Mouse (Mus musculus): ENCODE measurements around the gene Iqcn.

The Iqcn gene

DNA sequence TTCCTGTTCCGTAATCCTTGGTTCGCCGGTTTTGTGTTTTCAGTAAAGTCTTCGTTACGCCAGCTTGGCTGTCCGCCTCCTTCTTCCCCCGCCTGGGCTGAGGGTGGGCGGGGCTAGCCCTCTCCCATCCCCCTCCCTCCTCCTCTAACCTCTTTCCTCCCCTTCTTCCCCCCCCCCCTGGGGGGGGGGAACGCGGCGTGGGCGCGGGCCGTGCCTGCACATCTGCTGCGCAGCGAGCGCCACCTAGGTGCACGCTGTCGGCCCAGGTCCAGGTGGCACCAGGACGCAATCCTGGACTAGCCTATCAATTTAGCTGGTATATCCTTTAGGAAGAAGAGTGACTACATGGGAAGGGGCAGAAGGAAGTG, 2.7 kb upstream of the Iqcn start:
- ATAC-seq (ENCODE audit: low TSS enrichment) = peak; percentile 2; the same call in 1 of the 2 replicates

- ATAC-seq (ENCODE audit: low TSS enrichment) = no peak
Observed at GRCm38 (mm10) chr8:70701048-70701981, 1.9 kb upstream of the Iqcn start.

- no peak for ATAC-seq (ENCODE audit: low TSS enrichment)
Observed at GRCm38 (mm10) chr8:70701982-70702841, 1.0 kb upstream of the Iqcn start.

DNA sequence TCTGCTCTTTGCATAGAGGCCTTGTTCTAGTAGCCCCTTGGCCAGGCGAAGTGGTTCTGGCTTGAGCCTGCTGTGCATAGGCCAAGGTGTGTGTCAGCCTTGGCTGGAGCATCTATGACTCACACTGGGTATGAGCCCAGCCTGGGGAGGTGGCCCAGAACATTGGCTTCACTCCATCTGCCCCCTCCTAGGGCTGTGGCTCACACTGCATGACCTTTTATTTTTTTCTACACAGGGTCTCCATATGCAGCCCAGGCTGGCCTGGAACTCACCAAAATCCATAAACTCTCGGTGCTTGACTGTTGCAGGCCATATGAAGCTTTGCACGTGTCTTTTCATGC, 445 bp upstream of the Iqcn start:
- no peak for ATAC-seq (ENCODE audit: low TSS enrichment)

DNA sequence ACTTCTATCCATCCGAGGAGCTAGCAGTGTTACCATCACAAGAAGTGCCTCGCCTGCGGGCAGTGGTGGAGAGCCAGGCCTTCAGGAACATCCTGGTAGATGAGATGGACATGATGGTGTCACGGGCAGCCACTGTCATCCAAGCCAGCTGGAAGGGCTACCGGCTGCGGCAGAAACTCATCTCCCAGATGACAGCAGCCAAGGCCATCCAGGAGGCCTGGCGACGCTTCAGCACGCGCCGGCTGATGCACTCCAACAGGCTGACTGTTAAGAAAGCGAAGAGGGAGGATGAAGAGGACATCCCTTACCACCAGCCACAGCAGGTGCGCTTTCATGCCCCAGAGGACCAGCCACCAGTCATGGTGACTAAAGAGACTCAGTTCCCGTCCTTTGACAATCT, 5.0 kb downstream of the Iqcn start:
- no peak for ATAC-seq (ENCODE audit: low TSS enrichment)

DNA sequence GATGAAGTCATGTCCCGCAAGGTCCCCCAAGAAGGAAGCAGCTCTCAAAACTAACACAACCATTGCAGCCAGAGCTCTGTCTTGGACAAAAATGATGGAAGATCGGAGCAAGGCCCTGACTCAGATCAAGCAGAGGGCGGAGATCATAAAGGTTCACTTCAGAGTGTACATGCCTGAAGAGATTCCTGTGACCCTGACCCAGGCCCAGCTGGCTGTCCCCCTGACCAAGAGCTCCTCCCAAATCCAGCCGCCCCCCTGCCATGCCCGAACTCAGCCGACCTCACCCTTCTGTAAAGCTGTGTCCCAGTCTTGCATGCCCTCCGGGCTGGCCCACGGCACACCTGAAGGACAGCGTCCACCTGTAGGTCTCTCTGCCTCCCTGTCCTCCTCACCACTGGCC, 6.5 kb downstream of the Iqcn start:
- ATAC-seq (ENCODE audit: low TSS enrichment) = no peak

GRCm38 (mm10) chr8:70710296-70710695, 7.0 kb downstream of the Iqcn start:
- ATAC-seq (ENCODE audit: low TSS enrichment) = no peak

DNA sequence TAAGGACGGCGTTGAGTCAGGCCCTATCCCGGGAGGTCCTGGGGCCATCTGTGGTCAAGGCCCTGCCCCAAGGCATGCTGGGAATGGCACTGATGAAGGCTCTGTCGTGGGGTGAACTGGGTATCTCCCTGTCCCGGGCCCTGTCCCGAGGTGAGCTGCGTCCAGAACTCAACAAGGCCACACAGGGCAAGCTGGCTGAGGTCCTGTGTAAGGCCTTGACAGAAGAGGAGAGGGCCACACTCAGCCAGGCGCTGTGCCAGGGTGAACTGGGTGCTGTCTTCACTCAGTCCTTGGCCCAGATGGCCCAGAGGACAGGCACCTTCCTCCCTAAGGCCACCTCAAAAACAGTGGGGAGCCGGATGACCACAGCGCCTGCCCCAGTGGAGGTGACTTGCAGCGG, 7.8 kb downstream of the Iqcn start:
- no peak for ATAC-seq (ENCODE audit: low TSS enrichment)

DNA sequence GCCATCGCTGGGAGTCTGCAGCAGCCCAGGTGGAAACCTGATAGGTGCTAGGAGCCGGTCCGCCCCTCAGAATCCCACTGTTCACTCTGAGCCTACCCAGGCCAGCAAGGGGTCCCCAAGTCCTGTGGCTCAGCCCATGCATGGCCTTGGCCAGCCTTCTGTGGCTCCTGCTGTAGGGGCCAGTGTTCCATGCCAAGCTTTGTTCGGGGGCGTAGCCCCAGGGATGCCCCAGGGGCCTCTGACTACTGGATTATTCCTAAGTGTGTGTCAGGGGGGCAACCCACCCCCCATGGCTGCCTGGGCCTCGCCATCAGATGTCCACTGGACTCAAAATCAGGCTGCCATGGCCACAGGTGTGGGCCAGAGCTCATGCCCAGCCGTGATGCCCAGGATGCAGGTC, 10.7 kb downstream of the Iqcn start:
- ATAC-seq (ENCODE audit: low TSS enrichment) = no peak

DNA sequence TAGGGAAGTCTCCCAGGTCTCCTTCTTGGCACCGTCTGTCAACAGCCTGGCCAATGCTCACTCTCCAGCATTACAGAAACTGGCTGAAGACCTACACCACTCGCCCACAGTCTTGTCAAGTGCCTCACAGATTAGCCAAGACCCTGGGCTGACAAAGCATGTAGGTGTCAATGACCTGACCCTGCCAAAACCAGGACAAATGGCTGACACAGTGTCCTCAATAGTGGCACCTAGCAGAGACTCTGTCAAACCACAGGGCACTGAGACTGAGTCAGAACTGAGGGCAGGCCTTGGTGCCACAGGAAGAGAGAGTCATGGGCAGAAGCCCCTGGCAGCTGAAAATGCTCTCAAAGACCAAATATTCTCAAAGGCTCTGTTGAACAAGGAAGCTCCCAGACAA, 11.8 kb downstream of the Iqcn start:
- ATAC-seq (ENCODE audit: low TSS enrichment) = no peak

- no peak for ATAC-seq (ENCODE audit: low TSS enrichment)
Observed at GRCm38 (mm10) chr8:70716521-70717400, 13.5 kb downstream of the Iqcn start.

GRCm38 (mm10) chr8:70718297-70718696, 15.0 kb downstream of the Iqcn start, which contains the start of gene Gm3336:
Gm3336 (plus strand) TSS chr8:70718543.
- ATAC-seq (ENCODE audit: low TSS enrichment) = peak; percentile 74

DNA sequence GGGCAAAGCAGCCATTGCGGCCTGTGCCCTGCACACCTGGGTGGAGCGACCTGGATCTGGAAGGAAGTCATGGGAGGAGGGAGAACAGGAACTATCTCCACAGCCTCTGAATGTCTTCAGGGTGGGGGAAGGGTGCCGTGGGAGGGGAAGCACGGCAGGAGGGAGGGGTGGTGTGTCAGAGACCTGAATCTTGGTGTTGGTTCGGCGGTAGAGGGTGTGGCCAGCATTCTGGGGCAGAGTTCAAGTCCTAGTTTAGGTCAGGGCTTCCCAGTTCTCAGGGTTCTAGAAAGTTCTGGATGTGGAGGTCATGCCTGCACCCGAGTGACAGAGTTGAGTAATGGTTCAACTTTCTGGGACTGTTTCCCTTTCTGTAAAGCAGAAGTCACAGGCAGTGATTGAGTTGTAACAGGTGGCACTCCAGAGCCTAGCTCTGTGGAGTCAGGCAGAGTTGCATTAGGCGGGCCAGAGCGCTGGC, 16.6 kb downstream of the Iqcn start:
- no peak for ATAC-seq (ENCODE audit: low TSS enrichment)

DNA sequence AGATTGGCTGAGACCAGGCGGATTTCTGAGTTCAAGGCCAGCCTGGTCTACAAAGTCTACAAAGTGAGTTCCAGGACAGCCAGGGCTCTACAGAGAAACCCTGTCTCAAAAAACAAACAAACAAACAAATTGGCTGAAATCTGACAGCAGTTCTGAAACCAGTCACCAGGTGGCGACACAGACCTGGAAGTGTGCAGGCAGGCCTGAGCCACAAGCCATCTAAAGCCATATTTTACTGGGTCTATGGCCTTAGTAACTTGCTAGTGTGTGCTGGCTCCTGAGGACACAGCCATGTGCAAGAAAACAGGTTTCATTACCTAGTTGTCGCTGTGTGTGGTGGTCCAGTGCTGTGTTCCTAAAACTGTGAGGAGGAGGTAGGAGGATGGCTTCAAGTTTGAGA, 17.5 kb downstream of the Iqcn start:
- 0 out of 2 replicates have a peak, but pooled peaks have one; percentile 56 for ATAC-seq (ENCODE audit: low TSS enrichment)

GRCm38 (mm10) chr8:70721601-70722000, 18.3 kb downstream of the Iqcn start:
- ATAC-seq (ENCODE audit: low TSS enrichment) = no peak

DNA sequence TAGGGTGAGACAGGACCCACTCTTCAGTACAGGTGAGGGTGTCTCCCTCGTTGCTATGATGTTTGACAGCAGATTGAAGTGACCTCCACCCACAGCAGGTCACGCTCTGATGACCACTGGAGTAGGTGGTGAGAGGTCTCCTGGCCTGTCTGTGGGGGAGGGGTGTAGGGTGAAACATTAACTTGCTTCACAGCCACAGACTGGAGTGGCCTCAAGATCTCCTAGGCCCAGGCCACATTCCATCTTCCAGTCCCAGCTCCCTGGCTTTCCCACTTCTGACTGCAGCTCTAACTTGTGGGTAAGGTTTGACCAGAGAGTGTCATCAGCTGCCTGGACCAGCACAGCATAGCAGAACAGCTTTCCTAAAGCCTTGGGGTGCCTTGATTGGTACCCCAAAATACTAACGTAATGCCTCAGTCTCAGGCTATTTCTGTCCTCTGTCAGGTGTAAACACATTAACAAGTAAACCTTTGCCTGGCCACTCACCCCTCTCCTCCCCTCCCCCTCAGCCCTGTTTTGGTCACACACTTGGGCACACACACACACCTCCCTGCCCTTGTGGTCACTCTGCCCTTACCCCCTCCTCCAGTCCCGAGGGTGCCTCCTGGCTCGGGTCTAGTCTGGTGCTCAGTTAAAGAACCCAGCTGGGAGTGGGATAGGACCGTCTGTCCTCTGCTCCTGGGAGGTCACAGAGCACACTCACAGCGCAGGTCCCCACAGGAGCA, 20.4 kb downstream of the Iqcn start, which contains the start of gene Pde4c:
Pde4c (plus strand) TSS at position 235 of the 725 bp plus-strand sequence.
- ATAC-seq (ENCODE audit: low TSS enrichment) = no peak

- no peak for ATAC-seq (ENCODE audit: low TSS enrichment)
Observed at GRCm38 (mm10) chr8:70724216-70724615, 21.0 kb downstream of the Iqcn start.

DNA sequence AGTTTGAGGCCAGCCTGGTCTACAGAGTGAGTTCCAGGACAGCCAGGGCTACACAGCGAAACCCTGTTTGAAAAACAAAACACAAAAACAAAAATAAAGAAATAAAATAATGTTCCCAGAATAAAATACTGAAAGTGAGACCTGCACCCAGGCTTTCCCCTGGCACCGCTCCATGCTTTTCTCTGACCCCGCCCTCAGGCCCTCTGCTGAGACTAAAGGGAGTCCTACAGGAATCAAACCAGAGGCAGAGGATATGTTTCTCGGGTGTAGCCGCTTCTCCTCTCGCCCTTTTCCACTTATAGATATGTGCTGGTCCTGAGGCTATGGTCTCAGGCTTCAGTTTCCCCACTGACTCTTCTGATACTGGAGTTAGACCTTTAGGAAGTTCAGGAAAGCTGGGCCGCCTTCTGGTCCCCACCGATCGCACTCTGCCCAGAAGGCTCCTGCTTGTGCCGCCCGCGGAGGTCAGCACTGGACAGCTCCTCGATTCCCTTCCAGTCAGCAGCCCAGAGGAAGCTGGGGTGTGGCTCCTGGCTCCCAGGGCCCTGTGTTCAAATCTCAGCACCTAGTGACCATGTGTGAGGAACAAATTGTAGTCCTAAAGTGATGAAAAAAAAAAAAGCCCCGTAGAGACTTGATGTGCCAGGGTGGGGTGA, 22.7 kb downstream of the Iqcn start:
- ATAC-seq (ENCODE audit: low TSS enrichment) = no peak

- no peak for ATAC-seq (ENCODE audit: low TSS enrichment)
Observed at GRCm38 (mm10) chr8:70726721-70727120, 23.5 kb downstream of the Iqcn start.

DNA sequence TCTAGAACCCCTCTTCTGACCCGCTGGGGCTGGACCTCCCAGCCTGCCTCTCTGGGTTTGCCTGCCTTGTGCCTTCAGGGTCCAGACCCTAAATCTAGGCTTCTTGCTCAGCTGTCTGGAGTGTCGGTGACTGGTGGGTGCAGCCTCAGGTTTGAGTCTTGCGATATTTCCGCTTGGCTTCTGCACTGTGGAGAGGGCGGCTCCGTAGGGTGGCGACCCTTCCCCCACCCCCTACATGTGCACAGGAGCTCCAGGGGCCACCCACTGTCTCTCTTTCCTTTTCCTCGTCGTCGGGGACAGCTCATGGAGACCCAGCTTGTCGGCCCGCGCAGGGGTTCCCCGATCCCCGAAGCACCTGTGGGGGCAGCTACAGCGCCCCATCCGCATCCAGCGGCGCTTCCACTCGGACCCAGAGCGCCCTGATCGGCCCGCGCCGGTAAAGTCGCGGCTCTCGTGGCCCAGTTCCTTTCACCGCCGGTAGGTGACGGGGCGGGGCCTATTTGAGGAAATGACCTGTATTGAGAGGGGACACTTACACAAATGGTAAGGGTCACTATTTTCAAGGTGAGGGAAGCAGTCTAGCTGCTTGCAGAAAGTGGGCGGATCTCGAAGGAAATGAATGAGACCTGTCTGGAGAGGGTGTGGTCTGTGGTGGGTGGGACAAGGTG, 26.7 kb downstream of the Iqcn start:
- ATAC-seq (ENCODE audit: low TSS enrichment) = peak; percentile 20; the same call in 1 of the 2 replicates
